Mouse (Mus musculus): Measurements from ENCODE around the gene Mmel1. TPM values are rescaled to one million over a fixed set of nuclear protein-coding genes. Genes with fewer than 3 reads are reported as not detected.

Gene Mmel1
- total RNA-seq, 4 experiments from 2014 or later, result 0.16 to 0.20 TPM; not detected in 2

DNA sequence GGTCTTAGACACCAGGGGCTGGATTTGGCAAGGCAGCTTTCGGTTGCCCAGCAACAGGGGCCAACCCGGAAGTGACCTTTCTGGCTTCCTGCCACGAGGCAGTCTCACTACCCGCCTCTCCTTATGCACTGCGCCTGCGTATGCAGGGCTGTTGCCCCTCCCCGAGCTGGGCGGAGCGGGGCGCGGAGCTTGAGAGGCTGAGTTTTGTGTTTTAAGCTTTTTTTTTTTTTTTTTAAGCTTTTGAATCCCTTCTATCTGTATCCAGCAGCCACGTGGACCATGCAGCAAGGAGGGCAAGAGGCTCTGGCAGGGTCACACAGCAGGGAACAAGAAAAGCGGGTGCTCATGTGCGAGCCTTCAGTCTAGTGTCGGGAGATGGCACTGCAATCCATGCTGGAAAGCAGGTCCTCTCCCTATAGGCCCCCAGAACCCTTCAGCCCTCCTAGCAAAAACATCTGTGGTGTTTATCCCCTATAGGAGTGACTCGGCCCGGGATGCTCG, 5.1 kb upstream of the Mmel1 start:
- peak; percentile 88 for DNase-seq (ENCODE audit: low spot score)

DNA sequence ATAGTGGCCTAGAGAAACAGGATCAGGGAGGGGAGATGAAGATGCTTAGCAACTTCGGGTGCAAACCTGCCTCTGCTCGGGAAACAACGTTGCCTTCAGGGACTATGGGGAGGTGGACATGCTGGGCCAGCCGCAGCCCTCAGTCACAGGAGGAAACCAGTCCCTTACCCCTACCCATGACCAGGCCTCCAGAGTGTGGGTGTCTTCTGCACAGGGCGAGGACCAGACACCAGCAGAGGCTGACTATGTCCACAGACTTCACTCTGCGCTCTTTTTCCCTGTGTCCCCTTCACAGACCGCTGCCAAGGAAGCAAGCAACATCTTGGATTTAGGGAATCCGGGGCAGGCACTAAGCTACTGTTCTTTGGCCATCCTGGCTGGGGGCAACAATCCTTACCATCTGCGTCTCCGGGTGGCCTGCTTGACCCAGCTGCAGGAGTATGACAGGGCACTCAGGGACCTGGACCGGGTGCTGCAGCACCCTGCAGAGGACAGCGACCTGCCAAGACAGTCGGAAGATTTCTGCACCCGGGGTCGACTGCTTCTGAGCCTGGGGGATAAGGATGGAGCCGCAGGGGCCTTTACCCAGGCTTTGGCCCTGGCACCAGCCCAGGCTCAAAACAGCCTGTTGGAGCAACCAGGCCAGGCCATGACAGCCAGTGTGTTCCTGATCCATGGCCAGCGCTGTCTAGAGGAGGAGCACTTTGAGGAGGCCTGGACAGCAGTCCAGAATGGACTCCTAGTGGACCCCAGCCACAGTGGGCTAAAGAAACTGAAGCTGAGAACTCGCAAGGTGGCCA, 4.2 kb upstream of the Mmel1 start:
- no peak for DNase-seq (ENCODE audit: low spot score)

DNA sequence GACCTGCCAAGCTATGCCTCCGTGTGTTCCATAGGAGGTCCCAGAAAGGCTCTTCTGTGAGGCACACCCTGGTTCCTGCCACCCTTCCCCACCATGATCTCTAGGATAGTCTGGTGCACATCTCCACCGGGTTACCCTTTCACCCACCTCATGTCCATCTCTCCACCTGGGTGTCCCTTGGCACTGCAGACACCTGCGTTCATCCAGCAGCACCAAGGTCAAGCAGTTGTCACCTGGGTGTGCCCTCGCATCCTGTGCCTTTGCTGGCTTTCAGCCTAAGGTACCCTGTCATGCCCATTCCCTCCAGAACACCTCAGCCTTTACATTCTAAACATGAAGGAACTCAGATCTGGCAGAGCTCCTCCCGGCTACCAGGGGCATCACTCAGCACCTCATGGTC, 3.0 kb upstream of the Mmel1 start:
- no peak for DNase-seq (ENCODE audit: low spot score)

DNA sequence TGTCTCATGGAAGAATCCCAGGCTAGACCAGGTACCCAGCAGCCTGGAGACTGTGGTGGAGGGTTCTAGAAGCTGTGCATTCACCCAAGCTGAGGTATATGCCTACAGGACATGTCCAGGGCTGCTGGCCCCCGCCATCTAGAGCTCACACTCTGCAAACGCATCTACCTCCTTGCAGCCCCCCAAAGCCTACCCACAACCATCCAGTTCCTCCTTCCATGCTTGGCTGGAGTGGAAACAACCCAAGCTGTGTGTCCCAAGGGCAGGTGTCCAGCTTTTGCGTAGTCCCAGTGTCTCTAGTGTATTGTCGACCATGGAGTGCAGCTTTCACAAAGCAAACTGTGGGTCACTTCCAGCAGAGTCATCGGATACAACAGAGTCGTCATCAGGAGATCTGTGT, 2.1 kb upstream of the Mmel1 start:
- no peak for DNase-seq (ENCODE audit: low spot score)

DNA sequence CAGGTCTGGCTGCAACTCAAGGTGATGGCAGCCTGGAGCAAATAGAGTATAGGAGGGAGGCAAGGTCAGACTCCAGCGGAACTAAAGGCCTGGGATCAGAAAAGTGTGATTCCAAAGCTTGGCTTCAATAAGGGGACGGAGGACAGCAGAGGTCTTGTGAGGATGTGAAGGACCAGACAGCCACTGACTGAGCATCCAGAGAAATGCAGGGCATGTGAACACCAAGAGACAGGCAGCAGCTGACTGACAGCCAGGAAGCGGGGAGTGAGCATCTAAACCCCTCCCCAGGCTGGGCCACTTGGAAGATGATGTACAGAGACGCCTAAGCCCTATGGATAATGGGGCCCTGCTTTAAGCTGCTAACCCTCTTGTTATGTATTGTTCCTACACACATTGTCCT, 1.3 kb downstream of the Mmel1 start:
- no peak for DNase-seq (ENCODE audit: low spot score)

DNA sequence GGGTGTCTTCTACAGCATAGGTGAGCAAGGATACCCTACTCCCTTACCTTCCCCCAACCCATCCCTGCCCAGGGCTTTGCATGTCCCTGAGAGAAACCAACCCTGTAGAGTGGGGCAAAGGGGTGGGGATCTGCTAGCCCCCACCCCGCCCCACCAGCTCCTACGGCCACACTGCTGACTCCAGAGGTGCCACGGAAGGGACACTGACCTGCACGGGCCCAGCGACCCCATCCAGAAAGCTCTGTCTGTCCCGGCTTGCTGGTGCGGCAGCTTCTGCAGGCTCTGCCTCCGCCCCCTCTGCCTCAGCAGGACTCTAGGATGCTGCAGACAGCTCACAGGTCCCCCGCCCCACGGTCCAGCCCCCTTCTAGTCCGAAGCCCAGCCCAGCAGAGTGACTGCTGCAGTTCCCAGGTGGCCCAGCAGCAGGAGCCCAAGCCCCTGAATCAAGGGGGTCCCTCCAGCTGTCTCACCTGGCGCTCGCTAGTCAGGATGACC, 2.4 kb downstream of the Mmel1 start:
- no peak for DNase-seq (ENCODE audit: low spot score)

DNA sequence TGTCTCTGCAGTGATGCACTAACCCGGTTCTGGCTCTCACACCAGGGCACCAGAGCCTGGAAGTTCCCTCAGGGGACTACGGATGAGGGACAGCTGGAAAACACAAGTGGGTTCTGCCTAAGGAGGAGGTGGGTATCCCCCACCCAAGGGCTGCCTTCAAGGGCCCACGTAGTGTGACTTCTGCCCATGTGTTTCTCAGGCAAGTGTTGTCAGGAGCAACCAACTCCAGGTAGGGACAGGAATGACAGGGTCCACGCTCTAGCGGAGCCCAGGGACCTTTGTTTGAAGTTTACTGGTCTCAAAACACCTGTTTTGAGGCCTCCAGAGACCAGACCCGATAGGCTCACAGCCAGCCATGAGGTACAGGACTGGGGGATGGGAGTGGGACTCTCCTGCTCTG, 3.8 kb downstream of the Mmel1 start:
- no peak for DNase-seq (ENCODE audit: low spot score)

DNA sequence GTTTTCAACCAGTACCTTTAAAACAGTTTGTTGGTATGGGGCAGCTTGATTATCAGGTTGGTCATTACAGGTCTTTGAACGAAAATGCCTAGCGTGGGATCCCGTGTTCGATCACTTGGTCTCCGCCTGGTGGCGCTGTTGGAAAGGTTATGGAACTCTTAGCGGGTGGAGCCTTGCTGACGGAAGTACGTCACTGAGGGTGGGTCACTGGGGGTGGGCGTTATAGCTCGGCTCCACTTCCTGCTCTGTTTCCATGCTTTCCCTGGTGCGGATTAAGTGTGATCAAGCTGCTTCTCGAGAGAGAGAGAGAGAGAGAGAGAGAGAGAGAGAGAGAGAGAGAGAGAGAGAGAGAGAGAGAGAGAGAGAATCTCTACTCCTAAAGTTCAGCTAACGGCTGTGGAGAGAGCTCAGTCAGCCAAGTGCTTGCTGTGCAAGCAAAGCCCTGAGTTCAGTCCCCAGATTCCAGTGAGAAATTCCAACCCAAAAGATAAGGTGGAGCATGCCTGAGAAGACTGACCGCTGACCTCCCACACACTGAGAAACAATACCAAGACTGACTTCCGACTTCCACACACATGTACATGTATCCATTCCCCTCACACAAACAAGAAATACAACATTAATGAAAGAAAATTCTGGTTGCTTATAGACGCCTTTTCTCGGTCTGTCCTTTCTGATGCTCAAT, 8.6 kb downstream of the Mmel1 start:
- peak; percentile 91 for DNase-seq (ENCODE audit: low spot score)

DNA sequence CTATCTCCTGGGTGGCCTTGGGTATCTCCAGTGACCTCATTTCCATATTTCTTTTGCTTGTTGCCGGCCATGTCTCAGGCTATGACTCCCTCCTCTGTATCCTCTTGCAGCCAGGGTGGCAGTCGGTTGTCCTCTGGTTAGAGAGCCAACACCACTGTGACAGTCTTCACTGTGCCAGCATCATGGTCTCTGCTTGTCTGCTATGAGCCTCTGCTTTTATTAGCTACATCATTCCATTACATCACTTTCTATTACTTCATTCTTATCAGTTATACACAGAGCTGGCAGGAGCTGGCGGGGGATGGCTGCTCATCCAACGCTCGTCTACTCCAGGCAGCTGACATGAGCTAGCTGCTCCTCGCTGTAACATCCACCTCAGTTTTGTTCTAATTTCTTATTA, 11.3 kb downstream of the Mmel1 start:
- DNase-seq (ENCODE audit: low spot score), result peak; percentile 63

DNA sequence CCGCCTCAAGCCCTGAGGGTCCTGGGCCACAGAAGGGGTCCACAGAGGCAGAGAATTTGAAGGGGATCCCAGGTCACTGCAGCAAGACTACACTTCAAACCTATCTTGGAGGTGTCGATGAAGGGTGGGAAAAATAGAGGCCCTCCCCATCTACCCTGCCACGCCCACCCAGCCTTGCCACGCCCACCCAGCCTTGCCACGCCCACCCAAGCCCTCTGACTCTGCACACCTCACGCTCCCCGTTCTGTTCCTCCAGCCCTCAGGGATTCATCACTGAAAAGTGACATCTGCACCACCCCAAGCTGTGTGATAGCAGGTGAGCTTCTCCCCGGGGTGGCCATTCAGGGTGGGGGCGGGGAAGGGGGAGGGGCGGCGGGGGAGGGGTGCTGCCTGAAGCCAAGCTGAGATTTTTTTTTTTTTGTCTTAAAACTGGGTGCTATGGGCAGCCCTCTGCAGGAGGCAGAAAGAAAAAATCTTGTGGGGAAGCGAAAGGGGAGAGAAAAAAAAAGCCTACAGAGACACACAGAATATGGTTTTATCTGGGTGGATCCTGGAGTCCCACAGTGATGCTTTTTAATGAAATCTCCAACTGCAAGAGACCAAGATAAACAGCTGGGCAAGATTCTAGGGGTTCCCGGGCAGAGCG, 12.8 kb downstream of the Mmel1 start:
- DNase-seq (ENCODE audit: low spot score), result no peak

DNA sequence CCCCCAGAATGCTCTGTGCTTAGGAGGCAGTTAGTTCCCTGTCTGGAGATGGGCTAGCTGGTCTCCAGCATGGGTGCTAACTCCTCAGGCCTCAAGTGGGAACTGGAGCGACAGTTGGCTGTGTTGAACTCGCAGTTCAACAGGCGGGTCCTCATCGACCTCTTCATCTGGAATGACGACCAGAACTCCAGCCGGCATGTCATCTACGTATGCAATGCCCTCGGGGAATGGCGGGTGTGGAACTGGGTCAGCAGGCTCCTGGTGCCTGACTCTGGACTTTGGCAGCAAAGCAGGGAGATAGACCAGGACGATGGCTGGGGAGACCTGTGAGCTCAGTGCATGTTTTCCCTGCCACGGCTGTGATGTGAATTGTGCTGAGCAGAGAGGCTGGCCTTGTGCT, 16.0 kb downstream of the Mmel1 start:
- no peak for DNase-seq (ENCODE audit: low spot score)

DNA sequence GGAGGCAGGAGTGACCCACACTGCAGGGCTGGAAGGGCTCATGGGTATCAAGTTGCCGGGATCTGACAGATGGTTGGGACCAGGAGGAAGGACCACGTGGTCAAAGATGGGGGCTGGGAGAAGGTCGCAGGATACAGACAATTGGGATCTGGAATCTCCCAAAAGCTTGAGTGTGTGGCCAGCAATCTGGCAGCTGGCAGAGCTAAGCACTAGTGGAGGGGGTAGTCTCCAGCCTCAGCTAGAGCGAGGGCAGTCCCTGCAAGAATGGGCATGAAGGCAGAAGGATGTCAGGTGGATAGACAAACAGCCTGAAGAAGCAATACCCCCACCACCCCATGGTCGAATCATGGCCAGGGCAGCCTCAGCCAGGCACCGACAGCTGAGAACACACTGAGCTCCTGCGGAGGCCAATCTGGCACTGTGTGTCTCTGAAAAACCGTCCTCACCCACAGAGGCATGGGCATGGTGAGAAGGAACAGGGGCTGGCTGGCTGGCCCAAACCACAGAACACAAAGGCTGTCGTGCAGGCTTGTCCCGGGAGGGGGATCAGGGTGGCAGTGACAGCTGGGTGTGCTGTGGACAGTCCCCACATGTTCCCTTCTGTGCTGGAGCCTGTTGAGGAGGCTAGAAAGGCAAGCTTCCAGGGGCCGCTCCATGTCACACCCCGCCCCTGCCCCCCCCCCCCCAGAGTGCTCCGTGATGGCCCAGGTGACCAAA, 17.6 kb downstream of the Mmel1 start:
- DNase-seq (ENCODE audit: low spot score), result no peak

DNA sequence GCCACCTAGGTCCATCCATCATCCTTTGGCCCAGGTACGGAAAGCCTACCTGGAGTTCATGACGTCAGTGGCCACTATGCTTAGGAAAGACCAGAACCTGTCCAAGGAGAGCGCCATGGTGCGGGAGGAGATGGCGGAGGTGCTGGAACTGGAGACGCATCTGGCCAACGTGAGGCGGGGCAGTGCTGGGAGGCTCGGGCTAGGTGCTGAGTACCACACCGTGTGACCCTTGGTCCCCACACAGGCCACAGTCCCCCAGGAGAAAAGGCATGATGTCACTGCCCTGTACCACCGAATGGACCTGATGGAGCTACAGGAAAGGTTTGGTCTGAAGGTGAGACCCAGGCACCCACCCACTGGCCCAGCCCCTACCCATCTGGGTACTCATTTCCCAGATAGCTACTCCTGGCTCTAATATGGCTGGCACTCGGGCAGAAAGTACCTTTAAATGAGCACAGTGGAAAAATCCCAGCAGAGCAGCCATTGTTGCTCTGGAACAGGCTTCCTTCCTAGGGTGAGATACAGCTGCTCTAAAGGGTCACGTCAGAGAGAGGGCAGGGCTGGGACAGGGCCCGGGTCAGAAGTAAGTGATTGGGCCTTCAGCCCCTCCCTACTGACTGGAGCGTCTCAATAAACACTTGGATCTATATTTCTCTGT, 18.3 kb downstream of the Mmel1 start:
- no peak for DNase-seq (ENCODE audit: low spot score)

DNA sequence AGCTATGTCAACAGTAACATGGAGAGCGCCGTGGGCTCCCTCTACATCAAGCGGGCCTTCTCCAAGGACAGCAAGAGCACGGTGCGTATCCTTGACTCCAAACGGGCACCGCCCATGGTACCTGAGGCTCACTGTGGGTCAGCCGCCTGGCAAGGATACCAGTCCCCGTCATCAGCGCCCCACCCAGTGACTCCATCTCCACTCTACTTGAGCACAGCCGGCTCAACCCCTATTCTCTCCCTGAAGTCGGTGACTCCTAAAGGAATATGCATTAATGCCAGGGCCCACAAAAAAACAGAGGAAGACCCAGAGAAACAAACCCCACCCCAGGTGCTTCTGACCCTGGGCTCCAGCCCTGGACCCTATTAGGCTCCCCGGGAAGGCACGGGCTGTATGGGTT, 21.5 kb downstream of the Mmel1 start:
- no peak for DNase-seq (ENCODE audit: low spot score)

DNA sequence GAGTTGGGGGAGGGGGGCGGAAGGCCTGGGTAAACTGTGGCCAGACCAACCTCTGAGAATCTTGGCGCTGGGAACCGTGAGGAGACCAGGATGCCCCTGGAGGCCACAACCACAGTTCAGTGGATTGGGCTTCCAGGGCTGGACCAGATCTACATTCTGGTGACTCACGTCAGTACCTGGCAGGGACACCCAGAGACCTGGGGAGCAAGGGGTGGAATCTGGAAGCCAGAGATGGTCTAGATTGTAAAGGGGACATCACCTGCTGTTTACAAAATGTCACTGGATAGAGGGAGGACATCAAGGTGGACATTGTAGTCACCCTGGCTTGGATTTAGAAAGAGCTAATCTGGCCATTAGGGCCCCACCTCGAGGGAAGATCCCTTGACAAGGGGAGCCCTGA, 26.2 kb downstream of the Mmel1 start:
- DNase-seq (ENCODE audit: low spot score), result no peak

DNA sequence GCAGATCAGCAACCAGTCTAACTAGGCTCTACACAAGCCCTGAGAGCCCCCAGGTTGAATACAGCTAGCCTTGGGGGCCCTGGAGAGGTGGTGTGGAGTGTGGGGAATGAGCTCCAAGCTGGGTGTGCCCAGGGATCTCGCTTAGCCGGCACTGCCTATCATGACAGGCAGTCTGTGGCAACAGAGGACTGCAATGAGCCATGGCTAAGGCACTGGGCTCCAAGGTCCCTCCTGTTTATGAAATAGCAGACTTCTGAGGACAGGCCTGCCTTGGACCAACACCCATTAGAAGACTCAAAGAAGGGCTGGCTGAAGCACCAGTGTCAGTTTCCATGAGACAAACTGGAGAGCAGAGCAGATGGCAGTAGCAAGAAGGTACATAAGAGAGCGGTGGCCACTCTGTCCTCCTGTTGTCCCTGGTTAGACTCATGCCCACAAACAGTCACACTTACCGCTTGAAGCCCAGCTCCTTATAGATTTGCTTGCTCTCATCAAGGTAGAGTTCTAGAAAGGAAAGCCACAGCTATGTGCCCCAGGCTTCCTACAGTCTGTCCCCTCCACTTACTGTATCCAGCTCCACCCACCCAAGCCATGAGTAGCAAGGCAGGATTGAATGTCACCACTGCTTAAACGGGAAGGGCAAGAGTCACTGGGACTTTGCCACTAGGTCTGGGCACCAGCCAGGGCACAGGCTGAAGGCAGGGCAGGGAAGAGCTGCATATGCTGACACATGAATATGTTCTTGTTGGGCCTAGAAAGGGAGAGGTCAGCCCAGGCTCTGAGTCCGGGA, 28.5 kb downstream of the Mmel1 start:
- DNase-seq (ENCODE audit: low spot score), result no peak

DNA sequence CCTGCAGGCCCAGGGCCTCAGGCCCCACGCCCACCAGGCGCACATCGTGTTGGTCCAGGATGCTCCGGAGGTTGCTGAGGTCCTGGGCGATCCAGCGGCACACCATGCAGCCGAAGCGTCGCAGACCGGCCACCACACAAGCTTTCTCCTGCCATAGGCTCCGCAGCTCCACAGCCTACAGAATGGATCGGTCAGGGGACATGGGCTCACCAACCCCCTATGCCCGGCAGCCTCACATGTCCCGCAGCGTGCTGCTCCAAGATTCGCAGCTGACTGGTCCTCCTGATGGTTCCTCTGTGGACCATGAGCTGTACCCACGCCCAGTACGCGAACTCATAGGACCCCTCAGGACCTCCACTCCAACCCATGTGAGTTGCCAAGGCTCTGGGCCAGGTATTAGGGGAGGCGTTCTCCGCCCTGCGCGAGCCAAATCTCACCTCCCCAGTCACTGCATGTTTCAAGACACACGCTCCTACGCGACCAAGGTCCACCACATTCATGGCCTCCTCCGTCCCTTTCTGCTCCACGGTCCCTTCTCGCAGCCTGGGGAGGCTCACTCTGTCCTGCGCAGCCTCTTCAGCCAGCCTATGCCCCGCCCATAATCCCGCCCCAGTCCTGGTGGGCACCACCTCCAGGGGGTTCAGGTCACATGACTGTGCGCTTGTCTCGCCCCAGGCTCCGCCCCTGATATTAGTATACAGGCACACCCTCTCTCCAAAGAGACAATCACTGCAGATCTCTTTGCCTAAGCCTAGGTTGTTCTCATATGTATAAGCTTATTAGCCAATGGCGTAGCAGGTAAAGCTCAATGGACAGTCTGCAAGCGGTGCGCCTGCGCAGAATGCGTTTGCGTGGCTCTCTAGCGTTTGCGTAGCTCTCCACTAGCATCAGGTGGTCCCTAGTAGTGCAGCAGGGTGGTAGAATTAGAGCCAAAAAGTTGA, 29.4 kb downstream of the Mmel1 start, which contains the start of gene Fam213b:
Fam213b (minus strand) TSS at position 630 of the 941 bp plus-strand sequence.
- peak; percentile 86 for DNase-seq (ENCODE audit: low spot score)

DNA sequence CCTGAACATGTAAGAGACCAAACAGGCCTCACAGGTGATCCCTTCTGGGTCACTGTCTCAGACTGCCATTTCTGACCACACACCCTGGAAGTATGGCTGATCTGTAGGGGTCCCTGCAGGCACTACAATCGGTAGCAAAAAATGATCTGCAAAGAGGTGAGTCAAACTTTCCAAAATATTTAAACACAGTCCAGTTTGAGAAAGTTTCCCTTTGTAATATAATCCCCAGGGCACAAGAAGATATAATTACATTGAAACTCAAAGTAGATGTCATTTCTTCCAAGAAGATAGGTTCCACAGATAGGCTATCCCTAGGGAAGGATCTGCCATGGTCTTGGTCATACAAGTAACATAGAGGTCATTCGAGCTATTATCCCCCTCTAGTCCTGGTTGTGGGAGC, 33.0 kb downstream of the Mmel1 start:
- DNase-seq (ENCODE audit: low spot score), result no peak
